Mouse (Mus musculus) cerebellum, postnatal 4 days (tissue): ENCODE results near the gene Atp6v0d1.
A peak's percentile ranks its signal among the peaks of the same experiment; 100 is the strongest.

Experiments used
- DNase-seq, 2 experiments: peaks; one replicate each; pipeline ENCODE4 v3.0.0; 2022; ENCODE audit warnings: low spot score in 2 of 2, mixed read lengths in 1 of 2

The Atp6v0d1 gene

GRCm38 (mm10) chr8:105504617-105505016 is 61.2 kb downstream of the Atp6v0d1 start:
- no peak for DNase-seq

GRCm38 (mm10) chr8:105499787-105500186 is 66.1 kb downstream of the Atp6v0d1 start:
- no peak for DNase-seq

- DNase-seq, result peak; percentile 89 to 96
Measured at GRCm38 (mm10) chr8:105496439-105497180, 69.2 kb downstream of the Atp6v0d1 start, which contains the start of gene Zdhhc1. TSS of gene Zdhhc1 (minus strand) at chr8:105496902.

- DNase-seq, result no peak
Measured at GRCm38 (mm10) chr8:105495350-105496302, 70.2 kb downstream of the Atp6v0d1 start.

GRCm38 (mm10) chr8:105494566-105494965 is 71.3 kb downstream of the Atp6v0d1 start:
- no peak for DNase-seq

- no peak for DNase-seq
Measured at GRCm38 (mm10) chr8:105493495-105493894, 72.4 kb downstream of the Atp6v0d1 start.

- DNase-seq, result no peak
Measured at GRCm38 (mm10) chr8:105489281-105489680, 76.6 kb downstream of the Atp6v0d1 start.

- no peak for DNase-seq
Measured at GRCm38 (mm10) chr8:105488082-105488481, 77.8 kb downstream of the Atp6v0d1 start.

- DNase-seq, result peak in 1 of 2 experiments; percentile 68
Measured at GRCm38 (mm10) chr8:105484392-105484791, 81.5 kb downstream of the Atp6v0d1 start.

- no peak for DNase-seq
Measured at GRCm38 (mm10) chr8:105484030-105484368, 81.8 kb downstream of the Atp6v0d1 start.

GRCm38 (mm10) chr8:105483212-105484029 is 82.4 kb downstream of the Atp6v0d1 start:
- DNase-seq, result peak in 1 of 2 experiments; percentile 70

GRCm38 (mm10) chr8:105482123-105482522 is 83.7 kb downstream of the Atp6v0d1 start:
- no peak for DNase-seq

GRCm38 (mm10) chr8:105481453-105481852 is 84.4 kb downstream of the Atp6v0d1 start:
- DNase-seq, result no peak

- DNase-seq, result no peak
Measured at GRCm38 (mm10) chr8:105481013-105481412, 84.8 kb downstream of the Atp6v0d1 start.

GRCm38 (mm10) chr8:105477792-105478191 is 88.1 kb downstream of the Atp6v0d1 start:
- DNase-seq, result no peak

- peak in 1 of 2 experiments; percentile 71 for DNase-seq
Measured at GRCm38 (mm10) chr8:105476628-105477413, 89.0 kb downstream of the Atp6v0d1 start.

GRCm38 (mm10) chr8:105476161-105476560 is 89.7 kb downstream of the Atp6v0d1 start:
- no peak for DNase-seq

- DNase-seq, result no peak
Measured at GRCm38 (mm10) chr8:105475742-105476141, 90.1 kb downstream of the Atp6v0d1 start.

- no peak for DNase-seq
Measured at GRCm38 (mm10) chr8:105475254-105475653, 90.6 kb downstream of the Atp6v0d1 start.

- no peak for DNase-seq
Measured at GRCm38 (mm10) chr8:105474680-105475079, 91.2 kb downstream of the Atp6v0d1 start.
